Mouse (Mus musculus): ENCODE measurements at regions not wholly inside any gene's neighbourhood (a gene's known extent, or its start where the extent isn't known, plus 50 kb on each side); places are given as distances from the start of the nearest gene placed in this dataset.
A peak's percentile ranks its signal among the peaks of the same experiment; 100 is the strongest.

GRCm38 (mm10) chr15:61582335-61582734, 659.5 kb upstream of the A1bg start:
- Histone ChIP-seq H3K27me3 (replicated peaks) (no peaks in the 10 kb centered on the region), H3K4me2 (no peak overlapping the region), H3K27ac (replicated peaks) (no peak overlapping the region), H3K4me3 (no peak overlapping the region), H3K36me3 (no peaks in the 10 kb centered on the region), H3K9me3 (no peaks in the 10 kb centered on the region), H3K4me1 (no peaks in the 10 kb centered on the region), H3K9ac (no peak overlapping the region)
- WGBS, result 54% methylated on average over 2 of the region's 2 CpGs
- ATAC-seq (ENCODE audit: extremely low read depth, insufficient number of reproducible peaks, low FRiP score, low TSS enrichment), result no peak

GRCm38 (mm10) chr15:61563347-61563746, 640.5 kb upstream of the A1bg start:
- H3K27me3 ChIP-seq (replicated peaks), result no peaks in the 10 kb centered on the region
- H3K9ac ChIP-seq, result no peak overlapping the region
- no peaks in the 10 kb centered on the region; the same call in 1 of the 2 replicates for H3K4me1 ChIP-seq
- no peak overlapping the region for H3K4me3 ChIP-seq
- no peaks in the 10 kb centered on the region for H3K9me3 ChIP-seq
- H3K27ac ChIP-seq (replicated peaks), result no peak overlapping the region
- no peak for ATAC-seq (ENCODE audit: extremely low read depth, insufficient number of reproducible peaks, low FRiP score, low TSS enrichment)
- H3K4me2 ChIP-seq, result no peak overlapping the region
- no peaks in the 10 kb centered on the region for H3K36me3 ChIP-seq

- 39% methylated on average over 2 of the region's 2 CpGs for WGBS
- H3K9ac ChIP-seq, result no peak overlapping the region
- ATAC-seq (ENCODE audit: extremely low read depth, insufficient number of reproducible peaks, low FRiP score, low TSS enrichment), result no peak
- H3K4me2 ChIP-seq, result no peak overlapping the region
- no peaks in the 10 kb centered on the region for H3K9me3 ChIP-seq
- no peaks in the 10 kb centered on the region for H3K27me3 ChIP-seq (replicated peaks)
- H3K36me3 ChIP-seq, result no peaks in the 10 kb centered on the region
- H3K4me3 ChIP-seq, result no peak overlapping the region
- H3K27ac ChIP-seq (replicated peaks), result no peak overlapping the region
- no peaks in the 10 kb centered on the region; the same call in 1 of the 2 replicates for H3K4me1 ChIP-seq
Measured at GRCm38 (mm10) chr15:61562252-61562651, 639.4 kb upstream of the A1bg start.

- no peak overlapping the region for H3K4me2 ChIP-seq
- peaks cover 18% of the 10 kb centered on the region for H3K4me1 ChIP-seq
- H3K27ac ChIP-seq (replicated peaks), result peak overlapping the region; percentile 56
- no peaks in the 10 kb centered on the region for H3K36me3 ChIP-seq
- no peak overlapping the region for H3K4me3 ChIP-seq
- no peak overlapping the region for H3K9ac ChIP-seq
- H3K27me3 ChIP-seq (replicated peaks), result no peaks in the 10 kb centered on the region
- H3K9me3 ChIP-seq, result no peaks in the 10 kb centered on the region
- 34% methylated on average over 2 of the region's 2 CpGs for WGBS
- ATAC-seq (ENCODE audit: extremely low read depth, insufficient number of reproducible peaks, low FRiP score, low TSS enrichment), result no peak
Measured at GRCm38 (mm10) chr15:61553908-61554307, 631.1 kb upstream of the A1bg start.

GRCm38 (mm10) chr15:61553081-61553680, 630.4 kb upstream of the A1bg start:
- no peak for ATAC-seq (ENCODE audit: extremely low read depth, insufficient number of reproducible peaks, low FRiP score, low TSS enrichment)
- 62% methylated on average over 8 of the region's 8 CpGs for WGBS
- no peaks in the 10 kb centered on the region for H3K9me3 ChIP-seq
- peak overlapping the region; percentile 56 for H3K27ac ChIP-seq (replicated peaks)
- no peak overlapping the region for H3K4me3 ChIP-seq
- H3K27me3 ChIP-seq (replicated peaks), result no peaks in the 10 kb centered on the region
- no peak overlapping the region for H3K9ac ChIP-seq
- H3K4me1 ChIP-seq, result peaks cover 21% of the 10 kb centered on the region
- no peaks in the 10 kb centered on the region for H3K36me3 ChIP-seq
- no peak overlapping the region for H3K4me2 ChIP-seq

- Histone ChIP-seq H3K27ac (replicated peaks) (no peak overlapping the region), H3K9me3 (no peaks in the 10 kb centered on the region), H3K27me3 (replicated peaks) (no peaks in the 10 kb centered on the region), H3K4me2 (no peak overlapping the region), H3K4me3 (no peak overlapping the region), H3K4me1 (peaks cover 21% of the 10 kb centered on the region), H3K9ac (no peak overlapping the region), H3K36me3 (no peaks in the 10 kb centered on the region)
- no peak for ATAC-seq (ENCODE audit: extremely low read depth, insufficient number of reproducible peaks, low FRiP score, low TSS enrichment)
- WGBS, result 79% methylated on average over 5 of the region's 5 CpGs
Measured at GRCm38 (mm10) chr15:61551206-61551605, 628.4 kb upstream of the A1bg start.

GRCm38 (mm10) chr15:61548400-61548799, 625.6 kb upstream of the A1bg start:
- 64% methylated on average over 4 of the region's 4 CpGs for WGBS
- H3K36me3 ChIP-seq, result no peaks in the 10 kb centered on the region
- H3K27me3 ChIP-seq (replicated peaks), result no peaks in the 10 kb centered on the region
- H3K9ac ChIP-seq, result no peak overlapping the region
- ATAC-seq (ENCODE audit: extremely low read depth, insufficient number of reproducible peaks, low FRiP score, low TSS enrichment), result no peak
- no peaks in the 10 kb centered on the region for H3K9me3 ChIP-seq
- no peak overlapping the region for H3K4me3 ChIP-seq
- no peak overlapping the region for H3K27ac ChIP-seq (replicated peaks)
- peaks cover 9% of the 10 kb centered on the region for H3K4me1 ChIP-seq
- no peak overlapping the region for H3K4me2 ChIP-seq

- ATAC-seq (ENCODE audit: extremely low read depth, insufficient number of reproducible peaks, low FRiP score, low TSS enrichment), result no peak
- Histone ChIP-seq H3K4me1 (0 out of 2 replicates have a peak, but pooled peaks cover 3% of the 10 kb centered on the region), H3K9ac (no peak overlapping the region), H3K27ac (replicated peaks) (no peak overlapping the region), H3K9me3 (no peaks in the 10 kb centered on the region), H3K4me3 (no peak overlapping the region), H3K36me3 (no peaks in the 10 kb centered on the region), H3K4me2 (no peak overlapping the region), H3K27me3 (replicated peaks) (no peaks in the 10 kb centered on the region)
- WGBS, result 82% methylated on average over 3 of the region's 3 CpGs
Measured at GRCm38 (mm10) chr15:61546608-61547007, 623.8 kb upstream of the A1bg start.

GRCm38 (mm10) chr15:61544074-61544473, 621.3 kb upstream of the A1bg start:
- Histone ChIP-seq H3K4me2 (no peak overlapping the region), H3K27me3 (replicated peaks) (no peaks in the 10 kb centered on the region), H3K9ac (no peak overlapping the region), H3K9me3 (no peaks in the 10 kb centered on the region), H3K27ac (replicated peaks) (no peak overlapping the region), H3K36me3 (no peaks in the 10 kb centered on the region), H3K4me3 (no peak overlapping the region), H3K4me1 (0 out of 2 replicates have a peak, but pooled peaks cover 3% of the 10 kb centered on the region)
- 31% methylated on average over 2 of the region's 2 CpGs for WGBS
- ATAC-seq (ENCODE audit: extremely low read depth, insufficient number of reproducible peaks, low FRiP score, low TSS enrichment), result no peak

GRCm38 (mm10) chr15:61541643-61542042, 618.8 kb upstream of the A1bg start:
- Histone ChIP-seq H3K27me3 (replicated peaks) (no peaks in the 10 kb centered on the region), H3K27ac (replicated peaks) (no peak overlapping the region), H3K4me3 (no peak overlapping the region), H3K36me3 (no peaks in the 10 kb centered on the region), H3K4me1 (no peaks in the 10 kb centered on the region), H3K4me2 (no peak overlapping the region), H3K9me3 (no peaks in the 10 kb centered on the region), H3K9ac (no peak overlapping the region)
- ATAC-seq (ENCODE audit: extremely low read depth, insufficient number of reproducible peaks, low FRiP score, low TSS enrichment), result no peak
- 75% methylated on average over 4 of the region's 4 CpGs for WGBS

GRCm38 (mm10) chr15:61540753-61541421, 618.1 kb upstream of the A1bg start:
- Histone ChIP-seq H3K27ac (replicated peaks) (no peak overlapping the region), H3K36me3 (no peaks in the 10 kb centered on the region), H3K9ac (no peak overlapping the region), H3K9me3 (no peaks in the 10 kb centered on the region), H3K4me2 (no peak overlapping the region), H3K4me3 (no peak overlapping the region), H3K27me3 (replicated peaks) (no peaks in the 10 kb centered on the region), H3K4me1 (peaks cover 7% of the 10 kb centered on the region)
- 55% methylated on average over 10 of the region's 10 CpGs for WGBS
- ATAC-seq (ENCODE audit: extremely low read depth, insufficient number of reproducible peaks, low FRiP score, low TSS enrichment), result no peak

GRCm38 (mm10) chr15:61538930-61539329, 616.1 kb upstream of the A1bg start:
- Histone ChIP-seq H3K4me2 (no peak overlapping the region), H3K36me3 (no peaks in the 10 kb centered on the region), H3K9ac (no peak overlapping the region), H3K4me1 (peaks cover 16% of the 10 kb centered on the region), H3K27me3 (replicated peaks) (no peaks in the 10 kb centered on the region), H3K27ac (replicated peaks) (no peak overlapping the region), H3K9me3 (no peaks in the 10 kb centered on the region), H3K4me3 (no peak overlapping the region)
- no peak for ATAC-seq (ENCODE audit: extremely low read depth, insufficient number of reproducible peaks, low FRiP score, low TSS enrichment)
- WGBS, result 60% methylated on average over 5 of the region's 5 CpGs

Data from heart, embryonic 13.5 days (tissue).